Mouse (Mus musculus) midbrain, embryonic 13.5 days (tissue): ENCODE data around the gene Cxcl15. TPM values are rescaled to one million over a fixed set of nuclear protein-coding genes. Genes with fewer than 3 reads are reported as not detected.
"Not testable (repeated sequence)": the region's sequence is repeated elsewhere in the genome, so short reads cannot be mapped to it uniquely, and the experiment has no call there.

Source experiments
- ATAC-seq: fragments of 200-750 bp; cut with Nextera tagmentation; 2 replicates; pipeline ENCODE4 v1.8.0; 2017; ENCODE audit warnings: mild to moderate bottlenecking, moderate TSS enrichment, moderate library complexity
- H3K27ac ChIP-seq: fragments of 300-500 bp; sonication (generic); 2 replicates; pipeline ENCODE4 v1.5.1; 2015; ENCODE audit warnings: inconsistent platforms, mild to moderate bottlenecking, moderate library complexity
- H3K27me3 ChIP-seq: fragments of 300-500 bp; sonication (generic); 2 replicates; pipeline ENCODE4 v1.6.1; 2015; ENCODE audit warnings: mild to moderate bottlenecking, inconsistent platforms
- H3K36me3 ChIP-seq: fragments of 300-500 bp; sonication (generic); 2 replicates; pipeline ENCODE4 v1.6.1; 2015; ENCODE audit warnings: mild to moderate bottlenecking, inconsistent platforms
- H3K4me1 ChIP-seq: fragments of 300-500 bp; sonication (generic); replicated peaks from 2 replicates; pipeline ENCODE4 v1.6.1; 2015; ENCODE audit warnings: inconsistent platforms
- H3K4me2 ChIP-seq: fragments of 300-500 bp; sonication (generic); replicated peaks from 2 replicates; pipeline ENCODE4 v1.6.1; 2015; ENCODE audit warnings: moderate library complexity, mild to moderate bottlenecking, inconsistent platforms
- H3K4me3 ChIP-seq: fragments of 300-500 bp; sonication (generic); replicated peaks from 2 replicates; pipeline ENCODE4 v1.5.1; 2015; ENCODE audit warnings: mild to moderate bottlenecking, inconsistent platforms
- H3K9ac ChIP-seq: fragments of 300-500 bp; sonication (generic); replicated peaks from 2 replicates; pipeline ENCODE4 v1.6.1; 2015; ENCODE audit warnings: mild to moderate bottlenecking, inconsistent platforms
- H3K9me3 ChIP-seq: fragments of 300-500 bp; sonication (generic); 2 replicates; pipeline ENCODE4 v1.6.1; 2016; ENCODE audit warnings: mild to moderate bottlenecking, inconsistent platforms
- WGBS: fragments of 180-500 bp; shearing (Covaris S2); methylation state at CpG from one replicate; pipeline ENCODE4 v1.1.7; 2015; 5-methylcytosine and 5-hydroxymethylcytosine counted together
- polyA plus RNA-seq: library from polyadenylated mRNA; unstranded; fragments of >200 nt; fragmentation: Nextera tagmentation; extraction: Ambion mirVana; gene quantifications from 2 replicates; pipeline ENCODE4 v1.2.1, GENCODE M21; 2015

Cxcl15 gene
- polyA plus RNA-seq, 1 experiment from 2014 or later: not detected

- H3K4me1 ChIP-seq: no peaks in the 10 kb centered on the region
- H3K9me3 ChIP-seq: no peaks in the 10 kb centered on the region
- H3K36me3 ChIP-seq: no peaks in the 10 kb centered on the region
- H3K4me2 ChIP-seq: no peak overlapping the region
- ATAC-seq: no peak
- H3K4me3 ChIP-seq: no peak overlapping the region
- H3K27me3 ChIP-seq: no peaks in the 10 kb centered on the region
- H3K9ac ChIP-seq: no peak overlapping the region
- no peak overlapping the region for H3K27ac ChIP-seq
Measured at GRCm38 (mm10) chr5:90806050-90806449, 11.7 kb downstream of the Cxcl15 start.

- Histone ChIP-seq H3K4me1 (no peaks in the 10 kb centered on the region), H3K27me3 (no peaks in the 10 kb centered on the region), H3K4me3 (no peak overlapping the region), H3K27ac (no peak overlapping the region), H3K9ac (no peak overlapping the region), H3K4me2 (no peak overlapping the region), H3K36me3 (no peaks in the 10 kb centered on the region), H3K9me3 (no peaks in the 10 kb centered on the region)
- no peak for ATAC-seq
- WGBS: 86% methylated on average over 3 of the region's 3 CpGs
Measured at GRCm38 (mm10) chr5:90807176-90807950, 13.0 kb downstream of the Cxcl15 start.

- Histone ChIP-seq H3K4me2 (no peak overlapping the region), H3K9me3 (no peaks in the 10 kb centered on the region), H3K27me3 (no peaks in the 10 kb centered on the region), H3K4me1 (no peaks in the 10 kb centered on the region), H3K36me3 (no peaks in the 10 kb centered on the region), H3K27ac (no peak overlapping the region), H3K9ac (no peak overlapping the region), H3K4me3 (no peak overlapping the region)
- no peak for ATAC-seq
Measured at GRCm38 (mm10) chr5:90819756-90820155, 25.4 kb downstream of the Cxcl15 start.

- 86% methylated on average over 11 of the region's 11 CpGs for WGBS
Measured at GRCm38 (mm10) chr5:90832145-90832767, 37.9 kb downstream of the Cxcl15 start.

GRCm38 (mm10) chr5:90832768-90833388, 38.5 kb downstream of the Cxcl15 start:
- no peaks in the 10 kb centered on the region for H3K27me3 ChIP-seq
- no peak overlapping the region for H3K4me2 ChIP-seq
- ATAC-seq: no peak
- H3K9ac ChIP-seq: no peak overlapping the region
- WGBS: 90% methylated on average over 8 of the region's 8 CpGs
- no peaks in the 10 kb centered on the region for H3K36me3 ChIP-seq
- H3K4me1 ChIP-seq: no peaks in the 10 kb centered on the region
- no peak overlapping the region for H3K4me3 ChIP-seq
- no peak overlapping the region for H3K27ac ChIP-seq
- H3K9me3 ChIP-seq: no peaks in the 10 kb centered on the region

More at GRCm38 (mm10) chr5:90832145-90832767, 37.9 kb downstream of the Cxcl15 start:
- H3K9ac ChIP-seq: no peak overlapping the region
- no peaks in the 10 kb centered on the region for H3K9me3 ChIP-seq
- H3K4me3 ChIP-seq: no peak overlapping the region
- no peaks in the 10 kb centered on the region for H3K36me3 ChIP-seq
- no peak for ATAC-seq
- H3K4me2 ChIP-seq: no peak overlapping the region
- H3K27me3 ChIP-seq: no peaks in the 10 kb centered on the region
- no peaks in the 10 kb centered on the region for H3K4me1 ChIP-seq
- H3K27ac ChIP-seq: no peak overlapping the region

GRCm38 (mm10) chr5:90834436-90834835, 40.1 kb downstream of the Cxcl15 start:
- H3K9ac ChIP-seq: no peak overlapping the region
- no peaks in the 10 kb centered on the region for H3K9me3 ChIP-seq
- H3K4me2 ChIP-seq: no peak overlapping the region
- no peaks in the 10 kb centered on the region for H3K4me1 ChIP-seq
- WGBS: 92% methylated on average over 4 of the region's 4 CpGs
- H3K4me3 ChIP-seq: no peak overlapping the region
- H3K36me3 ChIP-seq: no peaks in the 10 kb centered on the region
- no peaks in the 10 kb centered on the region for H3K27me3 ChIP-seq
- no peak for ATAC-seq
- no peak overlapping the region for H3K27ac ChIP-seq

- Histone ChIP-seq H3K4me3 (no peak overlapping the region), H3K9me3 (no peaks in the 10 kb centered on the region), H3K27me3 (no peaks in the 10 kb centered on the region), H3K4me2 (no peak overlapping the region), H3K9ac (no peak overlapping the region), H3K27ac (no peak overlapping the region), H3K36me3 (no peaks in the 10 kb centered on the region), H3K4me1 (no peaks in the 10 kb centered on the region)
- WGBS: 88% methylated on average over 5 of the region's 5 CpGs
- no peak for ATAC-seq
Measured at GRCm38 (mm10) chr5:90838582-90838981, 44.2 kb downstream of the Cxcl15 start.

GRCm38 (mm10) chr5:90840902-90841869, 46.9 kb downstream of the Cxcl15 start:
- WGBS: 83% methylated on average over 7 of the region's 7 CpGs
- no peak overlapping the region for H3K4me2 ChIP-seq

GRCm38 (mm10) chr5:90843891-90844290, 49.6 kb downstream of the Cxcl15 start:
- Histone ChIP-seq H3K4me3 (no peak overlapping the region), H3K4me2 (no peak overlapping the region), H3K36me3 (no peaks in the 10 kb centered on the region), H3K9me3 (no peaks in the 10 kb centered on the region), H3K27ac (no peak overlapping the region), H3K9ac (no peak overlapping the region), H3K27me3 (no peaks in the 10 kb centered on the region), H3K4me1 (no peaks in the 10 kb centered on the region)
- no peak for ATAC-seq
- WGBS: 81% methylated on average over 3 of the region's 3 CpGs

More at GRCm38 (mm10) chr5:90840902-90841869, 46.9 kb downstream of the Cxcl15 start:
- Histone ChIP-seq H3K9ac (no peak overlapping the region), H3K27ac (no peak overlapping the region), H3K4me3 (no peak overlapping the region), H3K9me3 (no peaks in the 10 kb centered on the region), H3K27me3 (no peaks in the 10 kb centered on the region), H3K4me1 (no peaks in the 10 kb centered on the region), H3K36me3 (no peaks in the 10 kb centered on the region)
- no peak for ATAC-seq

GRCm38 (mm10) chr5:90850096-90850495, 55.8 kb downstream of the Cxcl15 start:
- H3K4me1 ChIP-seq, H3K27ac ChIP-seq, H3K4me2 ChIP-seq, H3K27me3 ChIP-seq, H3K9ac ChIP-seq, H3K36me3 ChIP-seq, H3K4me3 ChIP-seq, H3K9me3 ChIP-seq, ATAC-seq: not testable (repeated sequence)
- WGBS: 91% methylated on average over 7 of the region's 7 CpGs

- H3K4me1 ChIP-seq, H3K27me3 ChIP-seq, H3K9ac ChIP-seq, H3K27ac ChIP-seq, H3K36me3 ChIP-seq, H3K9me3 ChIP-seq, ATAC-seq, H3K4me3 ChIP-seq, H3K4me2 ChIP-seq: not testable (repeated sequence)
- 97% methylated on average over 11 of the region's 11 CpGs for WGBS
Measured at GRCm38 (mm10) chr5:90851391-90851790, 57.1 kb downstream of the Cxcl15 start.
